Mouse (Mus musculus) liver (tissue): ENCODE data around the gene Pa2g4.
"Not testable (repeated sequence)": the region's sequence is repeated elsewhere in the genome, so short reads cannot be mapped to it uniquely, and the experiment has no call there.

ENCODE experiments used
- DNase-seq: peaks from one replicate; pipeline ENCODE4 v3.0.0-alpha.2; 2020; ENCODE audit warnings: mixed read lengths

Pa2g4 gene

GRCm38 (mm10) chr10:128578330-128578729 is 12.5 kb upstream of the Pa2g4 start:
- no peak for DNase-seq

- DNase-seq, result peak; percentile 34
These were observed 9.3 kb upstream of the Pa2g4 start for GRCm38 (mm10) chr10:128575063-128575462.

- DNase-seq, result peak; percentile 57
These were observed 490 bp downstream of the Pa2g4 start for GRCm38 (mm10) chr10:128565206-128565787.

- DNase-seq, result no peak
These were observed 2.2 kb downstream of the Pa2g4 start for GRCm38 (mm10) chr10:128563544-128563943.

- no peak for DNase-seq
These were observed 8.8 kb downstream of the Pa2g4 start for GRCm38 (mm10) chr10:128556963-128557362.

GRCm38 (mm10) chr10:128556286-128556685 is 9.5 kb downstream of the Pa2g4 start:
- DNase-seq, result no peak

- not testable (repeated sequence) for DNase-seq
These were observed 10.2 kb downstream of the Pa2g4 start for GRCm38 (mm10) chr10:128555567-128555966.

GRCm38 (mm10) chr10:128550144-128550823 is 15.5 kb downstream of the Pa2g4 start:
- not testable (repeated sequence) for DNase-seq

GRCm38 (mm10) chr10:128549682-128550057 is 16.1 kb downstream of the Pa2g4 start:
- DNase-seq, result not testable (repeated sequence)

- DNase-seq, result peak; percentile 95
These were observed 16.7 kb downstream of the Pa2g4 start, which contains the start of gene Rpl41 for GRCm38 (mm10) chr10:128548947-128549681. TSS of gene Rpl41 (minus strand) at chr10:128549305.

GRCm38 (mm10) chr10:128548051-128548791 is 17.6 kb downstream of the Pa2g4 start:
- DNase-seq, result peak; percentile 18

GRCm38 (mm10) chr10:128547361-128548032 is 18.3 kb downstream of the Pa2g4 start, which contains the start of gene Zc3h10:
TSS of gene Zc3h10 (minus strand) at chr10:128547774.
- DNase-seq, result peak; percentile 95

- DNase-seq, result no peak
These were observed 19.0 kb downstream of the Pa2g4 start for GRCm38 (mm10) chr10:128546787-128547186.

GRCm38 (mm10) chr10:128546361-128546760 is 19.4 kb downstream of the Pa2g4 start:
- DNase-seq, result no peak

GRCm38 (mm10) chr10:128545570-128545898 is 20.3 kb downstream of the Pa2g4 start:
- DNase-seq, result no peak

GRCm38 (mm10) chr10:128544674-128545569 is 20.9 kb downstream of the Pa2g4 start:
- no peak for DNase-seq

- DNase-seq, result no peak
These were observed 21.6 kb downstream of the Pa2g4 start for GRCm38 (mm10) chr10:128544151-128544657.

- DNase-seq, result no peak
These were observed 22.7 kb downstream of the Pa2g4 start for GRCm38 (mm10) chr10:128543100-128543499.

GRCm38 (mm10) chr10:128538340-128538870 is 27.4 kb downstream of the Pa2g4 start:
- no peak for DNase-seq

GRCm38 (mm10) chr10:128536266-128536940 is 29.4 kb downstream of the Pa2g4 start:
- peak; percentile 91 for DNase-seq
